Mouse (Mus musculus) heart, adult 2 months (tissue): ENCODE measurements at regions not wholly inside any gene's neighbourhood (a gene's known extent, or its start where the extent isn't known, plus 50 kb on each side); places are given as distances from the start of the nearest gene placed in this dataset.

Experiments used
- CTCF ChIP-seq: fragments of 200-600 bp; IDR thresholded peaks from 2 replicates; pipeline ENCODE4 v1.8.1; 2022; ENCODE audit warnings: antibody characterized with exemption, mild to moderate bottlenecking, moderate library complexity
- POLR2A ChIP-seq: fragments of 200-500 bp; IDR thresholded peaks from 2 replicates; pipeline ENCODE4 v1.6.1; 2011; ENCODE audit warnings: mild to moderate bottlenecking, low read depth, low read length, control low read depth; ENCODE audit not compliant: insufficient read depth

GRCm38 (mm10) chr13:79339793-79340192, 1140.2 kb upstream of the Nr2f1 start:
- TF ChIP-seq CTCF (no peak), POLR2A (no peak)
